9 mouse cellular contexts compared by ENCODE assay signal in the genomic region with DNA sequence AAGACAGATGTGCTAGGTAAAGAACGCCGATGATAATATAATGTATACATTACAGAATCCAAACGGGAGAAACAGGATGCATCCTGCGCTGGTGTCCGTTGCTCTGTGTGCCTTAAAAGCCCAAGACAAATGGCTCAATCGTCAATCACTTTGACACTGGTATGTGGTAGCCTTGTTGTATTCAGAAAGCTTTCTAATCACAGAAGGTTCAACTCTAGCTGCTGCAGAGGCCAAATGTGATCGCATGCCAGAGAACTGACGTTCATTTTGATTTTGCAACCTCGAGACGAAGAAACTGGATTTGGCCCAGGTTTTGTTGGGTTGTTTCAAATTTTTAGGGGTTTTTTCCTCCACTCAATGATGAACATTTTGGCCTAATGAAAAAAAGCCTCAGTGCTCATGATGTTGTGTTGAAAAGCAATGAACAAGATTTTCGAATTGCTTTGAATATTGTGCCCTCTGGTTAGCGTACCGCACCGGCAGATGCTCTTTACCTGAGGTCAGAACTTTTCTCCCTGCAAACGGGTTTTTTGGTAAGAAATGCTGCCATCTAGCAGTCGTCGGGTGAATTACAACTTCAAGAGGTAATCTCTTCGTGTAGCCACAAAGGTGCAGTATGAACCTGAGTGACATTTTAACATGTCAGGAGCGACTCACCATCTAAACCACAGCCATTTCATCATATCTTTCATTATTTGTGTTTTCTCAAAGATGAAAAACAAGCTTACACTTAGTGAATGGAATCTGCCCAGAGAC. TPM values are rescaled to one million over a fixed set of nuclear protein-coding genes. Genes with fewer than 3 reads are reported as not detected.
DNase-seq lines count a peak whose midpoint lies in the region; ATAC-seq and TF ChIP-seq lines count a peak whose summit lies in the region.
"Had no signal": no experiment of that assay in that cellular context is flagged by ENCODE, and none has a peak within 500 bp of the region (broad histone marks: within the 10 kb centered on the region; RNA-seq: fewer than 3 reads in every experiment).

No protein-coding gene starts in this region.

- intact Hi-C loops in heart, adult 2 months (cut with DNase I), result loop anchor here (1.0 kb wide), 1 partner anchor 69 kb away; no protein-coding TSS in a partner anchor

- no peak overlapping the region for H3K9ac ChIP-seq in heart, adult 2 months (ENCODE audit: low read depth, low read length)
- no peak overlapping the region for H3K9ac ChIP-seq in heart, embryonic 11.5 days (ENCODE audit: low read depth, low read length)
- no peak overlapping the region for H3K9ac ChIP-seq in MEL (ENCODE audit: control insufficient read depth, low read depth, low read length, poor library complexity, severe bottlenecking)
- H3K9ac ChIP-seq in neural tube, embryonic 15.5 days (replicated peaks), result no peak overlapping the region
- H3K9ac ChIP-seq: liver, embryonic 15.5 days had no signal

- H3K4me1 ChIP-seq in heart, adult 2 months (ENCODE audit: control insufficient read depth, insufficient read depth, low read length), result no peaks in the 10 kb centered on the region; the same call in 1 of the 2 replicates
- peaks cover 3% of the 10 kb centered on the region; the same call in 1 of the 2 replicates for H3K4me1 ChIP-seq in heart, embryonic 11.5 days (ENCODE audit: control insufficient read depth, insufficient read depth, low read length)
- H3K4me1 ChIP-seq in MEL (ENCODE audit: control insufficient read depth in 1 of 2, insufficient read depth in 2 of 2, low read length in 2 of 2), result no peaks in the 10 kb centered on the region
- no peaks in the 10 kb centered on the region for H3K4me1 ChIP-seq in neural tube, embryonic 15.5 days
- H3K4me1 ChIP-seq: liver, embryonic 15.5 days had no signal

- no peaks in the 10 kb centered on the region for H3K79me2 ChIP-seq in heart, adult 2 months (replicated peaks; ENCODE audit: control insufficient read depth, insufficient read depth, low read length)
- H3K79me2 ChIP-seq in MEL (ENCODE audit: control insufficient read depth, insufficient read depth, low read length, poor library complexity), result no peaks in the 10 kb centered on the region

- H3K27ac ChIP-seq in heart, adult 2 months, result no peak overlapping the region
- H3K27ac ChIP-seq in heart, embryonic 11.5 days (ENCODE audit: low read depth, low read length), result no peak overlapping the region
- no peak overlapping the region for H3K27ac ChIP-seq in MEL (ENCODE audit: control insufficient read depth, low read depth, low read length)
- no peak overlapping the region for H3K27ac ChIP-seq in neural tube, embryonic 15.5 days (replicated peaks)
- H3K27ac ChIP-seq: liver, embryonic 15.5 days had no signal

- no peaks in the 10 kb centered on the region for H3K27me3 ChIP-seq in heart, adult 2 months (ENCODE audit: control insufficient read depth, insufficient read depth, low read length)
- no peaks in the 10 kb centered on the region for H3K27me3 ChIP-seq in heart, embryonic 11.5 days (ENCODE audit: control insufficient read depth, insufficient read depth, low read length)
- no peaks in the 10 kb centered on the region; a peak in 1 of 4 replicates for H3K27me3 ChIP-seq in MEL (ENCODE audit: control insufficient read depth in 1 of 2, insufficient read depth in 2 of 2, low read length in 2 of 2)
- no peaks in the 10 kb centered on the region for H3K27me3 ChIP-seq in neural tube, embryonic 15.5 days (replicated peaks)
- H3K27me3 ChIP-seq: liver, embryonic 15.5 days had no signal

- H3K36me3 ChIP-seq in heart, adult 2 months (ENCODE audit: control insufficient read depth, insufficient read depth, low read length), result no peaks in the 10 kb centered on the region
- H3K36me3 ChIP-seq in heart, embryonic 11.5 days (ENCODE audit: control insufficient read depth, insufficient read depth, low read length), result no peaks in the 10 kb centered on the region
- no peaks in the 10 kb centered on the region for H3K36me3 ChIP-seq in MEL (ENCODE audit: control insufficient read depth in 1 of 2, insufficient read depth in 2 of 2, low read length in 2 of 2)
- H3K36me3 ChIP-seq in neural tube, embryonic 15.5 days, result no peaks in the 10 kb centered on the region
- H3K36me3 ChIP-seq: liver, embryonic 15.5 days had no signal

- TF ChIP-seq CTCF in heart, adult 2 months (IDR thresholded peaks at IDR 0.05), result peak; percentile 86
- peak in 2 of 3 experiments; percentile 43 to 66; a peak in 4 of 6 replicates for TF ChIP-seq CTCF in MEL (IDR thresholded peaks at IDR 0.05 in 2 of 3, conservative IDR thresholded peaks at IDR 0.05 in 1 of 3; ENCODE audit: control insufficient read depth in 1 of 3, insufficient read depth in 1 of 3, low read depth in 2 of 3, low read length in 3 of 3, poor library complexity in 1 of 3, severe bottlenecking in 1 of 3)

- WGBS in heart, adult 2 months, result 33% methylated on average over 19 of the region's 19 CpGs
- WGBS in heart, embryonic 11.5 days (ENCODE audit: insufficient replicate concordance), result 36% methylated on average over 19 of the region's 19 CpGs
- WGBS in neural tube, embryonic 15.5 days, result 39% methylated on average over 19 of the region's 19 CpGs

- no peak overlapping the region for H3K4me2 ChIP-seq in heart, embryonic 11.5 days
- no peak overlapping the region for H3K4me2 ChIP-seq in neural tube, embryonic 15.5 days
- H3K4me2 ChIP-seq: liver, embryonic 15.5 days had no signal

- TF ChIP-seq RAD21 in MEL (IDR thresholded peaks at IDR 0.05; ENCODE audit: low read depth, low read length), result peak; percentile 61

- ATAC-seq in heart, embryonic 11.5 days (replicated peaks; ENCODE audit: insufficient number of reproducible peaks, low FRiP score, low TSS enrichment), result no peak
- ATAC-seq in neural tube, embryonic 15.5 days (ENCODE audit: low FRiP score), result 0 out of 2 replicates have a peak, but pooled peaks have one; percentile 31

- H3K4me3 ChIP-seq in heart, adult 2 months, result no peak overlapping the region
- no peak overlapping the region for H3K4me3 ChIP-seq in heart, embryonic 11.5 days (ENCODE audit: low read depth, low read length)
- H3K4me3 ChIP-seq in MEL (ENCODE audit: control insufficient read depth in 1 of 2, insufficient read depth in 1 of 2, low read depth in 2 of 2, low read length in 2 of 2), result no peak overlapping the region
- H3K4me3 ChIP-seq in neural tube, embryonic 15.5 days (replicated peaks), result no peak overlapping the region
- H3K4me3 ChIP-seq: liver, embryonic 15.5 days had no signal

- peak; percentile 25 to 52 for DNase-seq in heart, adult 2 months
- peak; percentile 37 for DNase-seq in MEL (ENCODE audit: low read depth, low spot score)
- peak; percentile 69 for DNase-seq in cerebellum, postnatal 10 days
- peak; percentile 64 for DNase-seq in heart, postnatal 4 days
- DNase-seq in layer of hippocampus, postnatal 25 days (ENCODE audit: extremely low spot score in 1 of 2, low spot score in 1 of 2), result peak; percentile 28 to 72
- DNase-seq in thymus, postnatal 36 days, result peak; percentile 12 to 30

- TF ChIP-seq EP300 in heart, adult 2 months (IDR thresholded peaks at IDR 0.05; ENCODE audit: insufficient read depth, low read depth, low read length), result no peak
- no peak for TF ChIP-seq EP300 in MEL (IDR thresholded peaks at IDR 0.05; ENCODE audit: low read depth in 1 of 2, low read length in 2 of 2)

- TF ChIP-seq POLR2A in heart, adult 2 months (IDR thresholded peaks at IDR 0.05; ENCODE audit: insufficient read depth, low read depth, low read length), result no peak
- no peak for TF ChIP-seq POLR2A in MEL (IDR thresholded peaks at IDR 0.05; ENCODE audit: control insufficient read depth in 1 of 2, insufficient read depth in 1 of 2, low read depth in 1 of 2, low read length in 2 of 2, poor library complexity in 1 of 2)

- no peaks in the 10 kb centered on the region for H3K9me3 ChIP-seq in heart, embryonic 11.5 days (replicated peaks; ENCODE audit: control insufficient read depth, low read length)
- no peaks in the 10 kb centered on the region for H3K9me3 ChIP-seq in MEL (replicated peaks; ENCODE audit: insufficient read depth, low read length)
- H3K9me3 ChIP-seq in neural tube, embryonic 15.5 days (replicated peaks), result no peaks in the 10 kb centered on the region
- H3K9me3 ChIP-seq: liver, embryonic 15.5 days had no signal

TF ChIP-seq in MEL, 35 proteins besides CTCF, POLR2A, EP300 and RAD21:
- TF ChIP-seq MXI1 (IDR thresholded peaks at IDR 0.05; ENCODE audit: low read depth, low read length) (no peak), POLR2AphosphoS5 (IDR thresholded peaks at IDR 0.05; ENCODE audit: borderline replicate concordance, low read depth, low read length) (no peak), SMC3 (IDR thresholded peaks at IDR 0.05; ENCODE audit: low read depth, low read length) (peak; percentile 50), ZKSCAN1 (IDR thresholded peaks at IDR 0.05; ENCODE audit: low read depth, low read length) (no peak)

RNA-seq across cellular contexts. Expression of a gene that starts 6.6 kb away (rescaled TPM):
- total RNA-seq in heart, adult 2 months (2021), result 1 to 10 TPM; 1.6 to 2.7 TPM
- polyA plus RNA-seq in heart, adult 2 months (2012; rRNA removed), result 1.3 and 1.5 TPM in 2 replicates
- 0.86 and 1.2 TPM in 2 replicates for polyA plus RNA-seq in heart, embryonic 11.5 days (2014; fragmentation: Nextera tagmentation; extraction: Ambion mirVana)
- total RNA-seq in MEL (2012; rRNA removed), result not detected in 2 replicates
- not detected for polyA plus RNA-seq in MEL (2012; ENCODE audit: insufficient read depth in 1 of 2, insufficient read length in 2 of 2, low read depth in 1 of 2, low replicate concordance in 2 of 2, missing spikeins in 1 of 2)
- under 1 TPM in 1 of 2 experiments, not detected in 1; 0.32 TPM for total RNA-seq in heart, postnatal 4 days (2021)
- total RNA-seq in layer of hippocampus, postnatal 25 days (2021), result not detected
- polyA plus RNA-seq in neural tube, embryonic 15.5 days (2015; fragmentation: Nextera tagmentation; extraction: Ambion mirVana), result 0.44 and 2.6 TPM in 2 replicates
